Mouse (Mus musculus): ENCODE data around the gene Gm8180.
"Not testable (repeated sequence)": the region's sequence is repeated elsewhere in the genome, so short reads cannot be mapped to it uniquely, and the experiment has no call there.

GRCm38 (mm10) chr14:43830385-43830784 is 45.8 kb upstream of the Gm8180 start:
- not testable (repeated sequence) for TF ChIP-seq CTCF (IDR thresholded peaks at IDR 0.05; ENCODE audit: control insufficient read depth, insufficient read depth, insufficient read length); USF1 (IDR thresholded peaks at IDR 0.05; ENCODE audit: low read depth); MYOG (IDR thresholded peaks at IDR 0.05; ENCODE audit: control insufficient read depth, extremely low read depth, insufficient read length); CEBPB (IDR thresholded peaks at IDR 0.05; ENCODE audit: low read depth); MAX (IDR thresholded peaks at IDR 0.05)
